Mouse (Mus musculus): ENCODE results near the gene Sp1.

DNA sequence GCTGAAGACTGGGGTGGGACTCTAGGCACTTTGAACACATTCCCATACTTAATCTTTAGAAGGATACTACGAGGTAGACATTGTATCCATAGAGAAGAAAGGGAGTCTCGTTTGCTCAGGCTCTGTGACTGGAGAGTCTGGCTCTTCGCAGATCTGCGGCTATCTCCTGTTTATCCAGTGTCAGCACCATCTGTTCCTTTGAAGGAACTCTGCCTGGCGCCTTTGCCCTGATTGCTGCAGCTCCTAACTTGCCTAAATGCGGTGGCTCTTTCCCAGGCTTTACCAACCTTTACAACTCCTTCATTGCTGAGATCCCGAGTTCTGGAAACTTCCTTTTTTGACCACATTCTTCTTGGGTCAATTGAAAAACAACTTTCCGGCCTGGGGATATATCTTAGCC, 43.4 kb downstream of the Sp1 start:
- TF ChIP-seq CTCF (IDR thresholded peaks at IDR 0.05; ENCODE audit: extremely low read depth, insufficient read length, insufficient replicate concordance, low read depth, low read length) = no peak
- no peak for TF ChIP-seq POLR2A (IDR thresholded peaks at IDR 0.05; ENCODE audit: low read depth, low read length)
